Mouse (Mus musculus): ENCODE measurements around the gene Dusp13. TPM values are rescaled to one million over a fixed set of nuclear protein-coding genes. Genes with fewer than 3 reads are reported as not detected.

Dusp13 gene
- total RNA-seq (2021): not detected
- long read RNA-seq, experiment 1: 0 reads
- long read RNA-seq, experiment 2, partial matches to known transcripts: 0 of 1 reads
- long read RNA-seq, experiment 2, other reads (novel, unspliced or antisense): 1 of 1 reads

GRCm38 (mm10) chr14:21750881-21751542, at the start of gene Dusp13:
Dusp13 (minus strand) TSS chr14:21751181.
- intact Hi-C loops (cut with DNase I): loop anchor here (5.0 kb wide), 3 partner anchors 41 to 96 kb away; partner anchors contain the start of genes Comtd1 and Vdac2
- H3K4me3 ChIP-seq: peak within 1 kb of the TSS; percentile 98
- TF ChIP-seq CTCF (IDR thresholded peaks at IDR 0.05): no peak
- H3K27ac ChIP-seq: peak within 1 kb of the TSS; percentile 88
- peak; percentile 60 to 66 for DNase-seq (ENCODE audit: extremely low spot score in 1 of 2, low spot score in 2 of 2)

GRCm38 (mm10) chr14:21800641-21801040, 49.7 kb upstream of the Dusp13 start:
- H3K4me3 ChIP-seq: no peak overlapping the region
- no peak overlapping the region for H3K27ac ChIP-seq
- no peak for DNase-seq (ENCODE audit: extremely low spot score in 1 of 2, low spot score in 2 of 2)
- intact Hi-C loops (cut with DNase I): no loop called here
- no peak for TF ChIP-seq CTCF (IDR thresholded peaks at IDR 0.05)

GRCm38 (mm10) chr14:21792250-21792649, 41.3 kb upstream of the Dusp13 start:
- Histone ChIP-seq H3K4me3 (no peak overlapping the region), H3K27ac (no peak overlapping the region; the same call in 1 of the 2 replicates)
- intact Hi-C loops (cut with DNase I): loop anchor here (5.0 kb wide), 1 partner anchor 40 kb away; the partner anchor contains the start of genes Dusp13 and Samd8
- DNase-seq (ENCODE audit: extremely low spot score in 1 of 2, low spot score in 2 of 2): peak in 1 of 2 experiments; percentile 49
- no peak for TF ChIP-seq CTCF (IDR thresholded peaks at IDR 0.05)

- DNase-seq (ENCODE audit: extremely low spot score in 1 of 2, low spot score in 2 of 2): no peak
- no peak for TF ChIP-seq CTCF (IDR thresholded peaks at IDR 0.05)
- Histone ChIP-seq H3K27ac (peak overlapping the region; percentile 37; the same call in 1 of the 2 replicates), H3K4me3 (no peak overlapping the region)
- intact Hi-C loops (cut with DNase I): loop anchor here (5.0 kb wide), 1 partner anchor 39 kb away; the partner anchor contains the start of genes Dusp13 and Samd8
Observed at GRCm38 (mm10) chr14:21791722-21792121, 40.7 kb upstream of the Dusp13 start.

GRCm38 (mm10) chr14:21790585-21791251, 39.7 kb upstream of the Dusp13 start:
- H3K4me3 ChIP-seq: no peak overlapping the region
- DNase-seq (ENCODE audit: extremely low spot score in 1 of 2, low spot score in 2 of 2): no peak
- intact Hi-C loops (cut with DNase I): loop anchor here (5.0 kb wide), 1 partner anchor 38 kb away; the partner anchor contains the start of genes Dusp13 and Samd8
- no peak overlapping the region for H3K27ac ChIP-seq
- TF ChIP-seq CTCF (IDR thresholded peaks at IDR 0.05): no peak

- TF ChIP-seq CTCF (IDR thresholded peaks at IDR 0.05): no peak
- Histone ChIP-seq H3K27ac (no peak overlapping the region), H3K4me3 (no peak overlapping the region)
- intact Hi-C loops (cut with DNase I): no loop called here
- DNase-seq (ENCODE audit: extremely low spot score in 1 of 2, low spot score in 2 of 2): peak in 1 of 2 experiments; percentile 35
Observed at GRCm38 (mm10) chr14:21788121-21788520, 37.1 kb upstream of the Dusp13 start.

- DNase-seq (ENCODE audit: extremely low spot score in 1 of 2, low spot score in 2 of 2): no peak
- intact Hi-C loops (cut with DNase I): no loop called here
- H3K4me3 ChIP-seq: no peak overlapping the region
- H3K27ac ChIP-seq: no peak overlapping the region
- TF ChIP-seq CTCF (IDR thresholded peaks at IDR 0.05): no peak
Observed at GRCm38 (mm10) chr14:21787374-21787773, 36.4 kb upstream of the Dusp13 start.

- Histone ChIP-seq H3K4me3 (no peak overlapping the region), H3K27ac (no peak overlapping the region)
- intact Hi-C loops (cut with DNase I): no loop called here
- DNase-seq (ENCODE audit: extremely low spot score in 1 of 2, low spot score in 2 of 2): no peak
- TF ChIP-seq CTCF (IDR thresholded peaks at IDR 0.05): no peak
Observed at GRCm38 (mm10) chr14:21786500-21786899, 35.5 kb upstream of the Dusp13 start.

- intact Hi-C loops (cut with DNase I): no loop called here
- no peak for TF ChIP-seq CTCF (IDR thresholded peaks at IDR 0.05)
- Histone ChIP-seq H3K4me3 (no peak overlapping the region), H3K27ac (no peak overlapping the region)
- no peak for DNase-seq (ENCODE audit: extremely low spot score in 1 of 2, low spot score in 2 of 2)
Observed at GRCm38 (mm10) chr14:21776201-21776600, 25.2 kb upstream of the Dusp13 start.

GRCm38 (mm10) chr14:21773946-21774345, 23.0 kb upstream of the Dusp13 start:
- Histone ChIP-seq H3K27ac (no peak overlapping the region), H3K4me3 (no peak overlapping the region)
- intact Hi-C loops (cut with DNase I): loop anchor here (2.0 kb wide), 1 partner anchor 21 kb away; no protein-coding TSS in a partner anchor
- DNase-seq (ENCODE audit: extremely low spot score in 1 of 2, low spot score in 2 of 2): no peak
- no peak for TF ChIP-seq CTCF (IDR thresholded peaks at IDR 0.05)

GRCm38 (mm10) chr14:21772506-21773281, 21.7 kb upstream of the Dusp13 start:
- DNase-seq (ENCODE audit: extremely low spot score in 1 of 2, low spot score in 2 of 2): no peak
- H3K4me3 ChIP-seq: no peak overlapping the region
- intact Hi-C loops (cut with DNase I): loop anchor here (2.0 kb wide), 1 partner anchor 20 kb away; no protein-coding TSS in a partner anchor
- no peak for TF ChIP-seq CTCF (IDR thresholded peaks at IDR 0.05)
- peak overlapping the region; percentile 57 for H3K27ac ChIP-seq

Measured in left cerebral cortex, adult 2 months (tissue).